Mouse (Mus musculus) layer of hippocampus, adult 9-11 months (tissue): ENCODE data around the gene Gucy2g.
"Not testable (repeated sequence)": the region's sequence is repeated elsewhere in the genome, so short reads cannot be mapped to it uniquely, and the experiment has no call there.

Experiments
- DNase-seq: peaks from one replicate; pipeline ENCODE4 v3.0.0; 2022

Gucy2g gene

DNA sequence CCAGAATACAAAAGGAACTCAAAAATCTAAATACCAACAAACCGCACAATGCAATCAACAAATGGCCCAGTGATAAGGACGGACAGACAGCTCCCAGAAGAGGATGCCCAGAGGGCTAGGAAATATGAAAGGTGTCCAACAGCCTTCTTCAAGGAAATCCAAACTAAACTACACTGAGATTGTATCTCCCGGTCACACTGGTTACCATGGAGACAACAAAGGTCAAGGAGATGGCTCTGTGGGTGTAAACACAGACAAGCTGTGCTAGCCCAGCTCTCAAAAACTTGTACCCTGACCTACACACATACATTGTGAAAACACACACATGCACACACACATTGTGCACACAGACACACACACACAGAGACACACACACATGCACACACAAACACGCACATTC lies 78.8 kb downstream of the Gucy2g start:
- no peak for DNase-seq

DNA sequence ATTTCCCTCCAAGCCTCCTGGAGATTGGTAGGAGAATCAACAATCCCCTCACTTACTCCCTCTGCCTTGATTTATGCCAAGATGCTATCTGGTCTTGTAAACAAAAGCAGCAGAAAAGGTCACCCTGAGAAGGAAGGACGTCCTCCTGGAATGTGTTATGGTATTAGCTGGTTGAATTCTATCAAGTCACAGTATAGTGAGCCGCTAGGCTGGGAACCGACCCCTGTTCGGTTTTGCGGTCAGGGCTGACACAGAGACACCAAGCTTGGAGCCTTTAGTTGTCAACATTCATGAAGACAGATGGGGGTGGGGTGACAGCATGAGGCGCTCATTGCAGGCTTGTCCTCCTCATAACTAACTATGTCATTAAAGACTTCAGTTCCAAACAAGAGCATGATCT lies 81.2 kb downstream of the Gucy2g start:
- DNase-seq, result no peak

DNA sequence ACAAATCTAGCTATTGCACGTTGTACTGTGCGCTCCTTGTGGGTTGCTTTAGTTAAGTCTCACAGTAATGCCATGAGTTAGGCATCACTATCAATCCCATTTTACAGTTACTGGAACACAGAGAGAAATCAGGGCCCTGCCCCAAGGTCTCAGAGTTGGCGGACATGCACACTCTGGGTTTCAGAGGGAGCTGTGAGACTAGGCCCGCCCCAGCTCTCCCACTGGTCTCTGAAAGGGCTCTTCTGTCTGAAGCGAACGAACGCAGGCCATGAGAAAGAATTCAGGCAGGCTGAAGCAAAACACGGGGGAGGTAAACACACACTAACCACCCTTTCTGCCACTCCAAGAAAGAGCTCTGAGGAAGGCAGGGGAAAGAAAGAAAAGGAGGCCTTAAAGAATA lies 82.4 kb downstream of the Gucy2g start:
- no peak for DNase-seq

DNA sequence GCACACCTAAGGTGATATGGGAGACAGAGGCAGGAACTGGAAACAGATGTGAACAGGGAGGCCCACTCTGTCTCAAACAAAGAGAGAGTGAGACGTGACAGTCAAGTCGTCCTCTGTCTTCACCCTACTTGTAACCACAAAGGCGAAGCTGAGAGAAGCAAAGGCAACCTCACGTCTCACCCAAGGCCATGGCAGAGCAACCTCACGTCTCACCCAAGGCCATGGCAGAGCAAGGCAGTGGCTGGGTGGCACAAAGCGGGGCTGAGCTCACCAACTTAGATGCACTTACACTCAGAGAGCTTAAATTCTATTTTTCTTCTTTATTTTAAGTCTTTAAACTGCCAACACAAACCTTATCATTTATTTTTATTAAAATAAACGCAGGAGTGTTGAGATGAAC lies 84.0 kb downstream of the Gucy2g start:
- no peak for DNase-seq

DNA sequence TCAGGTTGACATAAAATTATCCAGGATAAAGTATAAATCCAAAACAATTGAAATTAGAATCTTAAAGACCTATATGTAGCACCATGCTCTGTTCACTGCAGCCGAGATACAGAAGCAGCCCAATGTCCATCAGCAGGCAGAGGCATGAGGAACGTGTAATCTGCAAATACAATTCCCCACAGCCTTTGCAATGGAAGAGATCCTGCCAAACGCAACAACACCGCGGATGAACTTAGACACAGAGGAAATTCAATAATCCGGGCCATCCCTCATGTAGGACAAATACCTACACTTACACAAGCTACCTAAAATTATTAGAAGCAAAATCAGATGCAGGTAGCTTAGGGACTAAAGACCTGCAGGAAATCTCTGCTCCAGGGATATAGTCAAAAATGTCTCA lies 88.1 kb downstream of the Gucy2g start:
- DNase-seq, result no peak

DNA sequence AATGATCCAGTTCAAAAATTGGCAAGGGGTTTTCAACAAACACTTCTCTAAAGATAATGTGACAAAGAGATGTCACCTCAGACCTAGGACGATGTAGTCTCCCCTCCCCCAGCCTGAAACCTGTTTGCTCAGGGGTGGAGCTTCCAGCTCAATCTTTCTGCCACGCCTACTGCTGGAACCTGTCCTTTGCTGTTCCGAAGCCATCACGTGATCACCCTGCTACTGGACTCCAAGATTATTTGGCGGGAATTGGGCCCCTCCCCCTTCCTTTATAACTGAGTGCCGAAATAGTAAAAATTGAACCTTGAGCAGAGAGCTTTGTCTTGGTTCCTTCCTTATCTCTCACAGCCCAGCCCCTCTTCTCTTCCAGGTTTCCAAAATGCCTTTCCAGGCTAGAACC lies 88.8 kb downstream of the Gucy2g start:
- not testable (repeated sequence) for DNase-seq

DNA sequence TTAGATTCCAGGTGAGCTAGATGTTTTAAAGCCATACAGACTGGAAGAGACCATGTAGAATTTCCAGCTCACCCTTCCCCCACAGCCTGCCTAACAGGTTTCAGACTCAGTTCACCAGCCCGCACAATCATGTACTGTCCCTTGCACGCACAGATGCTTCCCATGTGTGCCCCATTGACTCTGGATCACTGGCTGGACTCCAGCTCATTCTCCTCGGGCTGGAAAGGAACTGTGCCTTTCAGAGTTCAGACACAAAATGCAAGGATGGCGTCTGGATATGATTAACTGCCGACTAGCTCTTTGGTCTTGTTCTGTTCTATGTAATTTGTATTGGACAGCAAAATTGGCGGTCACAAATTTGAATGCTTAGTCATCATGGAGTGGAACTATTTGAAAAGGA lies 91.4 kb downstream of the Gucy2g start:
- no peak for DNase-seq

DNA sequence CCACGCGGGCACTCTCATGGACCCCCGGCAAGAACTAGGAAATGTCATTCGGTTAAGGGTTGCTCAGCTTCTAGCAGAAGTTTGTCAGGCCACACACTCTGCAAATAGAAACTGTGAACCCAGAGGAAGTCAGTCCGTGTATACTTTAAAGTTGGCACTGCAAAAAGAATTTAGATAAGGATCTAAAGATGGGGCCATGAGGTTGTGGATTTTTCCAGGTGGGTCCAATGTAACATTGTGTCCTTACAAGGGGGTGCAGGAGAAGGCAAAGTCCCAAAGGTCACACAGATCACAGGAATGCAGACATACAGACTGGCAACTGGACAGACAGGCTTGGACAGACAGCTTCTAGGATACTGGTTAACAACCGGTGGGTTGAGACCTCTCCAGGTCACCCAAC lies 92.9 kb downstream of the Gucy2g start:
- DNase-seq, result no peak
